Mouse (Mus musculus) kidney, postnatal 36 days (tissue): ENCODE data around the gene Dmd.

Experiments
- DNase-seq, 2 experiments: peaks; one replicate each; pipeline ENCODE4 v3.0.0; 2021 to 2022; ENCODE audit warnings: mixed read lengths in 2 of 2

Gene Dmd

GRCm38 (mm10) chrX:85049593-85049992 is 2100.9 kb downstream of the Dmd start:
- DNase-seq, result peak; percentile 7 to 14

- no peak for DNase-seq
Measured at GRCm38 (mm10) chrX:85073602-85074001, 2124.9 kb downstream of the Dmd start.

GRCm38 (mm10) chrX:85076845-85077244 is 2128.2 kb downstream of the Dmd start:
- DNase-seq, result peak; percentile 36 to 43

- DNase-seq, result no peak
Measured at GRCm38 (mm10) chrX:85077605-85078004, 2128.9 kb downstream of the Dmd start.

- DNase-seq, result no peak
Measured at GRCm38 (mm10) chrX:85079174-85079573, 2130.5 kb downstream of the Dmd start.

GRCm38 (mm10) chrX:85084237-85085153 is 2135.8 kb downstream of the Dmd start:
- no peak for DNase-seq

- no peak for DNase-seq
Measured at GRCm38 (mm10) chrX:85089506-85089905, 2140.8 kb downstream of the Dmd start.

- no peak for DNase-seq
Measured at GRCm38 (mm10) chrX:85093354-85093753, 2144.7 kb downstream of the Dmd start.

GRCm38 (mm10) chrX:85098691-85099090 is 2150.0 kb downstream of the Dmd start:
- DNase-seq, result peak in 1 of 2 experiments; percentile 21

GRCm38 (mm10) chrX:85112418-85112817 is 2163.7 kb downstream of the Dmd start:
- DNase-seq, result no peak

GRCm38 (mm10) chrX:85132706-85133105 is 2184.0 kb downstream of the Dmd start:
- DNase-seq, result no peak

- no peak for DNase-seq
Measured at GRCm38 (mm10) chrX:85137293-85137692, 2188.6 kb downstream of the Dmd start.

- DNase-seq, result no peak
Measured at GRCm38 (mm10) chrX:85171264-85171663, 2222.6 kb downstream of the Dmd start.

GRCm38 (mm10) chrX:85187565-85187964 is 2238.9 kb downstream of the Dmd start:
- no peak for DNase-seq

GRCm38 (mm10) chrX:85193856-85194255 is 2245.2 kb downstream of the Dmd start:
- DNase-seq, result no peak

- no peak for DNase-seq
Measured at GRCm38 (mm10) chrX:85197688-85198087, 2249.0 kb downstream of the Dmd start.

GRCm38 (mm10) chrX:85199398-85199797 is 2250.7 kb downstream of the Dmd start:
- no peak for DNase-seq

GRCm38 (mm10) chrX:85207001-85207400 is 2258.3 kb downstream of the Dmd start:
- DNase-seq, result no peak

- DNase-seq, result no peak
Measured at GRCm38 (mm10) chrX:85226883-85227282, 2278.2 kb downstream of the Dmd start.

GRCm38 (mm10) chrX:85249379-85249778 is 2300.7 kb downstream of the Dmd start, which contains the start of gene Fthl17a:
Gene Fthl17a, plus strand, starts transcription at chrX:85249679.
- DNase-seq, result no peak
